Mouse (Mus musculus): ENCODE measurements around the gene Vsig10. TPM values are rescaled to one million over a fixed set of nuclear protein-coding genes. Genes with fewer than 3 reads are reported as not detected.

Gene Vsig10
- 55.1 and 67.6 TPM in 2 replicates for polyA plus RNA-seq (2012; rRNA removed)

GRCm38 (mm10) chr5:117318741-117319629 is at the start of gene Vsig10:
Gene Vsig10, plus strand, starts transcription at chr5:117319083.

GRCm38 (mm10) chr5:117286831-117287822 is 31.8 kb upstream of the Vsig10 start, which contains the start of gene Pebp1:
Gene Pebp1, minus strand, starts transcription at chr5:117287625.

GRCm38 (mm10) chr5:117357129-117357477 is 38.2 kb downstream of the Vsig10 start, which contains the start of gene Wsb2:
Gene Wsb2, plus strand, starts transcription at chr5:117357304.

DNA sequence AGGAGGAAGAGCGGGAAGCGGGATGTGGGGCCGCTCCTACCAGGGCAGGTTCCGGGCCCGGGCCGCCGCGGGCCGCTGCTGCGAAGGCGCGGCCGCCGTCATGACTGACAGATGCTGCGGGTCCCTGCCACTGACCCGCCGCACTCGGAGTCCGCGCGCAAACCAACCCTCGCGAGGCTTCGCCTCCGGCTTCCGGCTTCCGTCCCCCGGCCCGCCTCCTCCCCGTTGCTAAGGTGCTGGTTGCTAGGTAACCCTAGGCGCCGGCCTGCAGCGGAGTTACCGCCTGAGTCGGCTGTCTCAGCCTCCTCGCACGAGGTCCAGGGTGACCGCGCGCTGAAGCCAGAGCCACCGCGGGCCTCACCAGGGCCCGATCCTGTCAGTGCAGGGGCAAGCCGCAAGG is 70.0 kb downstream of the Vsig10 start, which contains the start of gene Rfc5:
TSS of gene Rfc5 (minus strand) at position 171 of the 400 bp plus-strand sequence.

Other genes with a start within 250 kb of the Vsig10 start
- gene Suds3, start 203.0 kb upstream of the Vsig10 start, polyA plus RNA-seq (2012; rRNA removed) = 135 and 152 TPM in 2 replicates
- gene Taok3, start 199.0 kb upstream of the Vsig10 start, polyA plus RNA-seq (2012; rRNA removed) = 13.3 and 15.8 TPM in 2 replicates
- 1,465 and 1,589 TPM in 2 replicates for gene Pebp1, start 31.5 kb upstream of the Vsig10 start, polyA plus RNA-seq (2012; rRNA removed)
- 140 and 156 TPM in 2 replicates for gene Wsb2, start 38.2 kb downstream of the Vsig10 start, polyA plus RNA-seq (2012; rRNA removed)
- 24.5 and 37.5 TPM in 2 replicates for gene Rfc5, start 70.0 kb downstream of the Vsig10 start, polyA plus RNA-seq (2012; rRNA removed)
- 0.16 and 0.35 TPM in 2 replicates for gene Ksr2, start 94.9 kb downstream of the Vsig10 start, polyA plus RNA-seq (2012; rRNA removed)

Data from ovary, adult 2 months (tissue).